Mouse (Mus musculus): Measurements from ENCODE around the gene Slc35d1.

The Slc35d1 gene

DNA sequence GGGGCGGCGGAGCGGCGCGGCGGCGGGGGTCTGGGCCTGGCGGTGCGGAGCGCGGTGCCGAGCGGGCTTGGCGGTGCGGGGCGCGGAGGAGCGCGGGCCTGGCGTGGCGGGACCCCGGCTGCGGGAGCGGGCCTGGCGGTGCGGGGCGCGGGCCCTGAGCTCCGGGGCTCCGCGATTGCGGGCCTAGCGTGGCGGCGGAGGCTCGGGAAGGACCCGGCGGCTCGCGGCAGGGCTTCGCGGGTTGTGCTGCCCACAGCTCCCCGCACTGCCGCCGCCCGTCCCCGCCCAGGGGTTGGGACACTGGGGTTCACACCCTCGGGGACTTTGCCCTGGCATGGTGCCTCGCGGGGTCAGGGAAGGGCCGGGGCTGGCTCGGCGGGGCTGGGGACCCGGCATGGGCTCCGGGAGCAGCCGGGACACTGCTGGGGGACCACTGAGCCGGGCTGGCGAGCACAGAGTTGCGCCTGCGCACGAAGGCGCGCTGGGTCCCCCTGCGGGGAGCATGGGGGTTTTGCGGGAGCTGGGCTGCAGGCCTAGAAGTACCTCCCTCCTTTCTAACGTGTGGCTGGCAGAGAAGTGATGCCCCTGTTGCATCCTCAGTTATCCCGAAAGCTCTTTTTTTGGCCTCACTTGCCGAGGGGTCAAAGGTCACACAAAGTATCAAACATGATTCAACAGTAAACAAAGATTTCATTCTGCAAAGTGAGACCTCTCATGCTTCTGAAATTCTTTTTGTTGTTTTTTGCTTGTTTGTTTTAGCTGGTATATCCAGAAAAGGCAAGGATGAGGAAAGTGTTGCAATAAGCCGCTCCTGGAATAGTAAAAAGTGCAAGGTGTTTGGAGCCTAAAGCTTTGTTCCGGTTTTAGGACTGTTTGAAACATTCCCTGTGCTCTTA, at the start of gene Slc35d1:
TSS of gene Slc35d1 (minus strand) at position 240 of the 896 bp plus-strand sequence.
- peak; percentile 65 for DNase-seq

DNA sequence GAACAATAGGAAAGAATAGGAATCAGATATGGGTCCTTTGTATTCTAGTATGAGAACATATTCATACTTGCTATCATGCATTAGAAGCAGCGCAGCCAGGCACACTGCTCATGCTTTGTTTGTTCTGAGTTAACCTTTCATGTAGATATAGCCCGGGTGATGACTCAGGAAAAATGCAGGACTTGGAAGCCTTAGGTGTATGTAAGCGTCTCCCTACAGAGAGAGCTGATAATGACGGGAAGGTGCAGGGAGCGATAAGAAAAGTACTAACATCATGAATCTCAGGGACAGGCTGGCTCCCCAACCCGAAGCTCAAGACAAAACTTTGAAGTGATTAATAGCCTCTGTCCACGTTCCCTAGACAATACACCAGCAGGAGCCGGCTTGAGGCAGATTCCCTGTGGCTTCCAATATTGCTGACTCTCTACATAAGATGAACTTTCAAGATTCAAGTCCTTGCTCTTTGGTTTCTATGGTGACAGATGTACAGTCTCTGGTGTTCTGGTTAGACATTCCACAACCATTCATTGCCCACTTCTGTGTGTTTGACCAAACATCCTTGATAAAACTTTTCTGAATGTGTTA, 48.9 kb upstream of the Slc35d1 start:
- no peak for DNase-seq

DNA sequence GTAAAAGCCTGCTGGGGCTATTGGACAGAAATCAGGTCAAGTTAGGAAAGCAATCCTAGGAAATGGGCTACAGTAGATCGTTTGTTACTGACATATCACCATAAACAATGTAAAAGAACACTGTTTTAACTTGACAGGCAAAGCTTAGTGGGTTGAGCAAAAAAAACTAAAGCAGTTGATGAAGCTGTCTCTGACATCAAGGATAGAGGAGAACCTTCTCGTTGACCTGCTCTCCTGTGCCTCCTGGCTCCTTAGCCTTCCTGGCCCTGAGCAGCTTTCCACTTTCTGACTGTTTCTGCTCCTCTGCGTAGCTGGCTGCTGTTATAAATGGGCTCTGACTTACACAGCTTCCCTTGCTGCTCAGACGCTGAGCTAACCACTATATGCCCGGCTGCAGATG, 48.4 kb upstream of the Slc35d1 start:
- no peak for DNase-seq

DNA sequence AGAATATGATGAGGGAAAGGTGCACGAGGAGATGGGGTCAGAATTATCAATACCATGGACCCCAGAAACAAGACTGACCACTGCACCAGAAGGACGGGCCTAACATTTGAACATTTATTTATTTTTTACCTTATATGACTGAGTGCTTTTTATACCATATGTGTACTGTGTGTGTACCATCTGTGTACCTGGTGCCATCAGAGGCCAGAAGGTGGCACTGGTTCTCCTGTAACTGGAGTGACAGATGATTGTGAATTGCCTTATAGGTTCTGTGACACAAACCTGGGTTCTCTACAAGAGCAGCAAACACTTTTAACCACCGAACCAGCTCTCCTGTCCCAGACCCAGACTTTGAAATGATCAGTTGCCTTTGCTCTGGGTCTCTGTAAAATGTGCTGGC, 43.9 kb upstream of the Slc35d1 start:
- DNase-seq = peak; percentile 4

DNA sequence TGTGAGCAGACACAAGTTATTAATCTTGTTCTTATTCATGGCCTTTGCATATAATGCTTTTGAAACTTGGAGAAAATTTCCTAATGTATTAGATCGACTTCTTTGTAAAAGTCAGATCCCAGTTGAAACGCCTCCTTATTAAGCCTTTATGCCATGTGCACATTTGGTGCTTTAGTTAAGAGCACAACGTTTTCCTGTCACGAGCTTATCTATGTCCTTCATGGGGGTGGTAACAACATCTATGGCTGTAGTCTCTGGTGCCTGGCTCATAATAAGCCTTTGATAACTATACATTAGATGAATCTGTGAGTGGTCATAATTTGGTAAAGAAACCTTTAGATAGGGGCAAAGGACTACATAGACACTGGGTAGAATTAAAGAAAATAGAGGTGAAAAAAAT, 38.9 kb upstream of the Slc35d1 start:
- DNase-seq = no peak

DNA sequence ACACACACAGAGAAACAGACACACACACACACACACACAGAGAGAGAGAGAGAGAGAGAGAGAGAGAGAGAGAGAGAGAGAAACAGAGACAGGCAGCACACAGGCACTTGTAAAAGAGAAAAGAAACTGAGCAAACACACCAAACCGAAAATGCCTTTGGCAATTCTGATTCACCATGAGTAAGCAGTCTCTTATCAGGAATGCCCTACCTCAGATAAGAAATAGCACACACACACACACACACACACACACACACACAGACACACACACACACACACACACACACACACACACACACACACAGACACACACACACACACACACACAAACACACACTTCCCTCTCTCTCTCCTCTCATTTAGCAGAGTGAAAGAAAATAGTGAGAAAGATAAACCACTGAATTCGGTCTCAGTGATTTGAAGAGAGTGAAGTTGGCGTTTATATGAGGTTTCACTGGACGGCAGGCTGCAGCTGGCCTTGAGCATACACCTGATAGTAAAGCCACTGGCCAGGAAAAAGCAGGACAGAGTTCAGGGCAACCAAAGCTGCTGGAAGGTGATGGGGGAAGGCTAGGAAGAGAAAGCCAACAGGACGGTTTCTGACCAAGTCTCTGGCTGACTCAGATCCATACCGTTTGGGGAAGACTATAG, 34.6 kb upstream of the Slc35d1 start:
- no peak for DNase-seq

DNA sequence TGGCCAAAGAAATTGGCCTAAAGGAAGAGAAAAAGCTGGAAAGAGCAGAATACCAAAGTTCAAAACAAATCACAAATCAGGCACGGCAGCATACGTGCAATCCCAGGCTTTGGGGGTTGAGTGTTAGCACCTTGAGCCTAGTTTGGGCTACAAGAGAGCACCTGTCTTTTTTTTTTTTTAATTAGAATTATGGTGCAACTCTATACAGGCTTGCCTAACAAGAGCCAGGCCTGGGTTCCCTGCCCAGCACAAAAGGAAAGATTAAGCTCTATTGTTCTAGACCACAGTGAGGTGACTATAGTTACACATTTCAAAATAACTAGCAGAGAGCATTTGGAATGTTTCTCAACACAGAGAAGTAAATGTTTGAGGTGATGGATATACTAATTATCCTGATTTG, 32.8 kb upstream of the Slc35d1 start:
- DNase-seq = no peak

DNA sequence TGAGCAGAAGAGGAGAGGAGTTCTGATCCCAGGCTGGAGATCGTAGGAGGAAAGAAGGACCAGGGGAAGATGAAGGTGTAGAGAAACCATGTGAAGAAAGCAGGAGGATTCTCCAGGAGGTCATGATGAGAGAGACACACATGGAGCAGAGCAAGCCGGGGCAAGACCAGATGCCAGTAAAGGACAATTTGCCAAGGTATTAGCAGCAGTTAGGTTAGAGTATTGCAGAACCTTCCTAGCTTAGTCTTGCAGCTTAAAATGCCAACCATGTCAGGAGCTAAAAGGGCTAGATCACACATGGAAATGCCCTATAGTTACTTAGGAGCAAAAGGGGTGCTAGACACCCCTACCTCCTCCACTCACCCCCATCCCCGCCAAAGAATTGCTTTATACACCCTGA, 32.3 kb upstream of the Slc35d1 start:
- DNase-seq = no peak

DNA sequence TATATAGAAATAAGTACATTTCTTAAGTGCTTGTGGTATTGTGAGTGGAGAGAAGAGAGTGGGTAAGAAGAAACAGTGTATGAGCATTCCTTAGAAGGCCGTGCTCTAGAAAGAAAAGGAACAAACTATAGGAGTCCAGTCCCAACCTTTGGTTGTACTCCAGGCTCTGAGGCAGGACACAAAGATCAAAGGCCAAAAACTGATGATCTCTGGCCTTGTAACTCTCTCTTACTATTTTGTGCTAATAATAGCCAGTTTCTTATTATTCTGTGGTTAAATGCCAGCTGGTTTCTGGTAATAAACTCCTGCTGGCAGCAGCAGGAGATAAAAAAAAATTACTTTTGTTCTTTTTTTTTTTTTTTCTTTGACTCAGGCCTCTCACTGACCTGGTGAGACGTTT, 17.2 kb upstream of the Slc35d1 start:
- DNase-seq = no peak

DNA sequence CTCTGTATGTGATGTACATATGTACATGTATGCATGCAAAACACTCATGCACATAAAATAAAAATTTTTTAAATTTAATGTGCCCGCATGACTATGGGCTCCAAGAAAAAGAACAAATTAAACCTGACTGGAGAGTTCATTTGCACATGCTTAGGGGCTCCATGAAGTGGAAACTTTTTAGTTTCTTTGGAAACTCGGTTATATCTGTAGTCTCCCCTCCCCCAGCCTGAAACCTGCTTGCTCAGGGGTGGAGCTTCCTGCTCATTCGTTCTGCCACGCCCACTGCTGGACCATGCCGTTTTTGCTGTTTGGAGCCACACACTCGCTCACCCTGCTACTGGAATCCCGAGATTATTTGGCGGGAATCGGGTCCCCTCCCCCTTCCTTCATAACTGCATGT, 7.9 kb upstream of the Slc35d1 start:
- DNase-seq = no peak

DNA sequence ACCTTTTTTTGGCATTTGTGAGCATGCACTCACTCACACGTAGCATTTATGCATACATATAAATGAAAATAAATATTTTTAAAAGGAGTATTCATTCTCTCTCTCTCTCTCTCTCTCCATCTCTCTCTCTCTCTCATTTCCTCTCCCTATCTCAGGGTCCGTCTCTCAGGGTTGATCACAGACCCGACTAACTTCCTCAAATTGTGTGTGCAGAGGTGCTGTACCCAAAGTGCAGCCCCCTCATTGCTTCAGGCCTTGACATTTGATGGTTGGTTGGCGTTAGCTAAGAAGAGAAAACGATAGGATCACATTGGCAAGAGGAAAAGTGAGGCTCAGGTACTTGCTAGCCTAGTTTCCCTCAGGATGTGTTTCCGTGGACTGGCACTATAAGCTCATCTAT, 6.8 kb upstream of the Slc35d1 start:
- DNase-seq = no peak

DNA sequence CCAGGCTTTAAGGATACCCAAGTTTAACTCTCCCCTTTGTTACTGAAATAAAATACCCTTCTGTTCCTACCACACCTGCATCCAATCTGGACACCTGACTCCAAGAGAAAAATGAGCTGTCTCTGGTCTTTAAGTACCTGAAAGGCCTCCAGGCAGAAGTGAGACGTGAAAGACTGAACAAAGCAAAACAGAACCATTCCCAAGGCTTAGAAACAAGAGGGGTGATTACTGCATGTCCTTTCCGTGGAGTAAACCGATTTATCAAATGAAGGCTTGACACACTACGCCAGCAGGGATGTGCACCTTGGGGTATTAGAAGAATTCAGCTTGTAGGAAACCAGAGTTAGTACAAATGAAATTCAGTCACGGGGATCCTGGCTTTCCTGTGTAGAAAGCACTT, 4.0 kb upstream of the Slc35d1 start:
- DNase-seq = no peak

DNA sequence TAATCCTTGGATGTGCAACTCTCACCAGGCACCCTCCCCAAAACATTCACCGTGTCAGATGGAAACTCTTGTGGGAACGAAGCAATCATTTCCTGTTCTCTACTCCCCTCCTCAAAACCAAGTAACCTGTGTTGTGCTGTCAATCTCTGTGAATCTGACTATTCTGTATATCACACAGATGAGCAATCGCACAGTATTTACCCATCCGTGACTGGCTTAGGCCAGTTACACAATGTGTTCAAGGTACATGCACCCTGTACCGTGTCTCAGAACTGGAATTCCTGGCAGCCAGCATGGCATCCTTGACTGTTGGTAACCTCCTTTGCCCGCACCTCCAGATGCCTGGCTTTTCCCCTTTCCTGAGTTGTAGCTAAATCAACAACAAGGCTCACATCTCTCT, 1.1 kb upstream of the Slc35d1 start:
- no peak for DNase-seq

DNA sequence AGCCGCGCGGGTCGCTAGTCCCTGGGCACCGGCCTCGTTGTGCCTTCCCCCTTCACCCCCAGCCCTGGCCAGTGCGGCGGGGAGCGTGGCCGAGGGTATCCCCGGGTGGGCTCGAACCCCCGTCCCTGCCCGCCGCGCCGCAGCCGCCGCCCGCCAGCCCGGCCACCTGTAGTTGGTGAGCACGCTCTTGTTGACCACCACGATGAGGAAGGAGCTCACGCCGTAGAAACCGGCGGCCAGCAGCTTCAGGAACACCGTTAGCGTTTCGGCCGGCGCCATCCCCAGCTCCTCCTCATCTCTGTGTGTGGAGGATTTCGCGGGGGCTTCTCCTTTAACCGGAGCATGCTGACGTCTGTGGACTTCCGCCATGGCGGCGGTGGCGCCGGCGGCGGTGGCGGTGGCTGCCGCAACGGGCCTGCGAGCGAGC, 453 bp downstream of the Slc35d1 start:
- peak; percentile 81 for DNase-seq

DNA sequence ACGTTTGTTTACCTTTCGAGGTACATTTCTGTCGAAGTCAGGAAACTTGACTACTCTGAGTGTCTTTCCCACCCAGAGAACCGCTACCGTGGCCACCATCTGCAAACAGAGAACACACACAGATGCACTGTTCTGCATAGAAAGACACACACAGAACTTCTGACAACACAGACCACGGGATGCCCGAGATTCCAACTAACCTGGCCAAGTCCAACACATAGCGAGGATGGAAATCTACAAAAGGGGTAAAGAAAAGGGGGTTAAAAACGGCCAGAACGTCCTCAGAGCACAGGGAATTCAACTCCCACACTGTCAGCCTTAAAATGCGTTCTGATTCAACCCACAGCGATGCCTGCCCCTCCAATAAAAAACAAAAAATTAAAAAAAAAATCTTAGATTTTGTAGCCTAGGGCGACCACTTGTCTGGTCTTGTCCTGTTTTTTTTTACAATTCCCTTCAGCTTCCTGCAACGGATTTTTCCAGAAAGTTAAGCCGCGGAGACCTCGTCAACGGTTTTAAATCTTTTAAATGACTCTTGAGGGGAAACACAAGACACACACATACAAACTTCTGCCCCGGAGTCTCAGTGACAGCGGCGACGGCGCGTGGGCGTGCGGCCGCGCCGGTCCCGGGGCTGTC, 986 bp downstream of the Slc35d1 start:
- DNase-seq = peak; percentile 18

DNA sequence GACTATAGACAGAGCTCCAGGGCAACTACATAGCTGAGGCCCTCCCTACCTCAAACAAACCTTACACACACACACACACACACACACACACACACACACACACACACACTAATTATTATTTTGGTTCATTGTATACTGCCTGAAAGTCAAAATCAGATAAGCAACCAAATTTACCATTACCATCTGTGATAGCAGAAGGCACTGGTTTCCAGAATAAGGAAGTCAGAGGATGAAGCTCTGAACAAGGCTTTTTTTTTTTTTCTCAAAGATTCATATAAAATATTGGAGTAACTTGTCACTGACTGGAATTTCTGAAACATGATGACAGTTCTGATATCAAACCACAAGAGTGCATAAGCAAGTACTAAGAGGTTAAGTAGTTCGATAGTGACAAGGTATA, 6.4 kb downstream of the Slc35d1 start:
- no peak for DNase-seq

DNA sequence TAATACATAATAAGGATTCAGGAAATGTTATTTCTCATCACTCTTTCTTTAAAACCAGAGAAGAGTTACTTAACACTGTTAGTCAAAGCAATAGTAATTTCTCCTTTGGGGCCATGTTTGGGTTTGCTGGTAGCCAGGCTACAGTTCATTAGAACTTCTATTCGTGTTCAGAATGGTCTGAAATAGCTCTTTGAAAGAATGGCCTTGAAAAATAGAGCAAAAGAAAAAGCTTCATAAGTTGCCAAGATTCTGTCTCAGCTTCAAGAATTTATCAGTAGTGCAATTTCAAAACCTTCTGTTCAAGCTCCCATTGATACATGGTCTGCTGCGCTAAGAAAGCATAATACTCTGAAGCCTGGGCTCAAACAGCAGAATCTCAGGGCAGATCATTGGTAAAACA, 11.3 kb downstream of the Slc35d1 start:
- no peak for DNase-seq

DNA sequence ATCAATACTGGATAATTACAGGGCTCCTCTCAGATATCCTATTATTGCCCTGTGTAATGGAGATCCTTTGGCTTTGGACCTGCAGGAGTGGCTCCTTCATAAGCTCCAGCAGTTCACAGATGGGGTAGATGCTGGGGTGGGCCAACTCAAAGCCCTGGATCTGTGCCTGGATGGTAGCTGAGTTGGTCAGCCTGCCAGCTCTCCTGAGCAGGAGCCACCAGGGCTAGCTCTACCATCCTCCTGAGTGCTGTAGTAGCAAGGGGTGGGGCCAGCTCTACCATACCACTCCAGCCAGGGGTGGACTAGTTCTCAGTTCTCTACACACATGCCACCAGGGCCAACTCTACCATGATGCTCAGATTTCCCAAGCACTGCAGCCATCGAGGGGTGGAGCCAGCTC, 14.9 kb downstream of the Slc35d1 start:
- DNase-seq = no peak

DNA sequence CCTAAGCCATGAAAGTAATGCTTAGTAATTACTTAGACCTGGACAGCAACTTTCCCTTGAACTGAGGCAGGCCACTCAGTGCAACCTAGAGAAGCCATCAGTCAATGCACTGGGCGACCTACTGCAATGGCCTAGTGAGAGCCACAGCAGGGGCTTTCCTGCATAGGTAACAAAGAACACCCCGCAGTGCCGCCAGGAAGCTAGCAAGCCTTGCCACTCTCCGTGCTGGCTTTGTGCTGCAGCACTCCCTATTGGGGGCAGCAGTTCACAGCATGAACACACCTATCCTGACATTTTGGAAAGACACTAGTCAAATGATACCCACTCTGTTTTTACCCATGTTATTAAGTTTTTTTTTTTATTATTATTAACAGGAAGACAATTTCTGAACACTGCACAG, 15.9 kb downstream of the Slc35d1 start:
- no peak for DNase-seq

DNA sequence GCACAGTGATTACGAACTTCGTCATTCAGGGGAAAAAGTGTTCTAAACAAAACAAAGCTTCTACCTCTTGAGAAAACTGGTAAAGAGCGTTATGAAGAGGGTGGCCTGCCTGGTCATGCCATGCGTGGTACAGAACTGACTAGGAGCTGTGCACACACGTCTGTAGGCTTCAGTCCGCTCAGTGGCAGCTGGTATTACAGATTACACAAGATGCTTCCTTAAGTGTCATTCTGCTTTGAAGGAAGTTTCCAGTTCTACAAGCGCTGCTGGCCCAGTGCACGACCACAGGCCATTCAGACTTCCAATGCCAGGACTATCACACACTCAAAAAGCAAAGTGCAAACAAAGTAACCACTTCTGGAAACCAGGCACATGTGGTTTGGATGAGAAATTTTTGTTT, 17.6 kb downstream of the Slc35d1 start:
- peak; percentile 28 for DNase-seq

DNA sequence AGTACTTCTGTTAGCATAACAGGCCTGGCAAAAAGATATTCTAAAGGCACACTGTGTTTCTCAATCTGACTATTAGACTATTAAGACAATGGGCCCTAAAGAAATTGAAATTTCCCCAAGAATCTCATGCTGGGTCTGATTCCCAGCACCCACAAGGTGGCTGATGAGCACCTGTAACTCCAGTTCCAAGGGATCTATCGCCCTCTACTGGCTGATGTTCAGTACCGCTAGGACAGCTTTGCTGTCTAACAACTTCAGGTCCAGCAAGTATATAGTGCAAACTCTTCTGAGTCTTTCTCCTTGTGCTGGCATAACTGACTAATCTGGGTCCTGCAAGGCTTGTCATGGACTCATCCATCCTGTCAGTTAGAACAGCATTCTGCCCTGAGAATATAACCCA, 22.5 kb downstream of the Slc35d1 start:
- DNase-seq = no peak

DNA sequence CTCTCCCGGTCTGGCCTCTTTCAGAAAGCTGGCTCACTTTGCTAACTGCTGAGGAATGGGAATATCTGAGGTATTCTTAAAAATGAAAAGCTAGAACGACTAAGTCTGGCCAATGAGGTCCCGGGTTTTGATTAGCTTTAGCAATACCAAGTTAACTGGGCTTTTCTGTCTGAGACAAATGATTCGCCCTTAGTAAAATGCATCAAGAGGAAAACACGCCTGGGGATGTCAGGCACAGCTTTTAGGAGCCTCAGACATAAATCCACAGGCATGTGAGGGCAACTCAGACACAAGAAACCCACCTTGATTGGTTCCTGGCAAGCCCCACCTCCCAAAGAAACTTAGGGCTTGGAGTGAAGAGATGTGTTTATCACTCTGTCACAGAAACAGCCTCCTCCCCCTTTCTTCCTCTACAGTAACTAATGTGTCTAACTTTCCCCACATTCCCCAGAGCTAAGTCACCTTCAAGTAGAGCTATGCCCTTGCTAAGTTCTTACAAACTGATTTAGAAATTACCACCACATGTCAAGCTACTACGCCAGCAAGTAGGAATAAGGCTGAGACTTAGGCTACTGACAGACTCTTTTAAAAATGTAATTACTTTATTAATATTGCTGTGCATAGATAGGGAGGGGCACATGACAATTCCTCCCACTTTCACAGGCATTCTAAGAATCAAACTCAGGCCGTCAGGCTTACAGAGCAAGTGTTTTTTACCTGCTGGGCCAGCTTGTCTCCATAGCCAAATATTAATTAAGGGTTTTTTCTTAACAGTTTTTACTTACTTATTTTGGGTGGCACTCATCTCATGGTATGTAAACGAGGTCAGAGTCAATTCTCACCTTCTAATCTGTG, 26.0 kb downstream of the Slc35d1 start:
- DNase-seq = no peak
